Mouse (Mus musculus) kidney, adult 8-10 months (tissue): ENCODE measurements around the gene Pbld2.
"Not testable (repeated sequence)": the region's sequence is repeated elsewhere in the genome, so short reads cannot be mapped to it uniquely, and the experiment has no call there.

ENCODE experiments used
- DNase-seq, 2 experiments: peaks; one replicate each; pipeline ENCODE4 v3.0.0; 2022

The Pbld2 gene

GRCm38 (mm10) chr10:63026156-63026794, 2.2 kb downstream of the Pbld2 start:
- no peak for DNase-seq

- no peak for DNase-seq
Measured at GRCm38 (mm10) chr10:63026795-63027160, 2.7 kb downstream of the Pbld2 start.

- no peak for DNase-seq
Measured at GRCm38 (mm10) chr10:63027376-63028161, 3.5 kb downstream of the Pbld2 start.

DNA sequence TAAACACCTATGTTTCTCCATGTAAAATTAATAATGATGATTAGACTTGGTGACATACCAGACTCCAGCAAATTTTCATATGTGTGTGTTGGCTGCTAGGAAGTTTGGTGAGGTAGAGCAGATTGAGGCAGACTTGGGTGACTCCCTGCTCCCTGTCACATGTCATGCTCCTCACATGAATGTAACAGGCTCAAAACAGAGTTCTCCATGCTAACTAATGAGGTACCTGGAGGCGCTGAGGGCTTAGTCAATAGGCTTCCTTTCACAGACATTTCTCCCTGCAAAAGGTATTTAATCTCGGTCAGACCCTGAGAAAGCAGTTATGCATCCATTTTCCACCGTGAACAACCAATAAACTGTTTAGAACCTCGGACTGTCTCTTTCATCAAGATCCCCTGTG, 4.3 kb downstream of the Pbld2 start:
- no peak for DNase-seq

GRCm38 (mm10) chr10:63032267-63032666, 8.2 kb downstream of the Pbld2 start:
- DNase-seq: no peak

DNA sequence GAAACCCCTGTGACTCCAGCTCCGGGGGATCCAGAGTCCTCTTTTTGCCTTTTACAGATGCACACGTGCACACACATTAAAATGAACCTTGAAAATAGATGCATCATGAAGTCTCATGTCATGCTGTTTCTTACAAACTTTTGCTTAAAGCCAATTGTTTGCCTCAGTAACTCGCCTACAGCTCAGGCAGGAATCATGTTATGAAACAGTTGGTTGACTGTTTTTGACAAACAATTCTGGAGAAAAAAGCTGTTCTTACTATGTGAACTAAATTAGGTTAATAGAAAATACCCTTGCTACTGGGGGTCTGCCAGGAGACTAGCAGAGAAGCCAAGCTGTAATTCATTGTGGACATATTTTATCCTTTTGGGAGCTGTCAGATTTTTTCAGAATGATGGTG, 8.8 kb downstream of the Pbld2 start:
- DNase-seq: no peak

GRCm38 (mm10) chr10:63038571-63039320, 14.6 kb downstream of the Pbld2 start:
- DNase-seq: peak in 1 of 2 experiments; percentile 36

- peak in 1 of 2 experiments; percentile 37 for DNase-seq
Measured at GRCm38 (mm10) chr10:63039867-63040628, 15.9 kb downstream of the Pbld2 start.

- DNase-seq: no peak
Measured at GRCm38 (mm10) chr10:63043154-63043553, 19.0 kb downstream of the Pbld2 start.

DNA sequence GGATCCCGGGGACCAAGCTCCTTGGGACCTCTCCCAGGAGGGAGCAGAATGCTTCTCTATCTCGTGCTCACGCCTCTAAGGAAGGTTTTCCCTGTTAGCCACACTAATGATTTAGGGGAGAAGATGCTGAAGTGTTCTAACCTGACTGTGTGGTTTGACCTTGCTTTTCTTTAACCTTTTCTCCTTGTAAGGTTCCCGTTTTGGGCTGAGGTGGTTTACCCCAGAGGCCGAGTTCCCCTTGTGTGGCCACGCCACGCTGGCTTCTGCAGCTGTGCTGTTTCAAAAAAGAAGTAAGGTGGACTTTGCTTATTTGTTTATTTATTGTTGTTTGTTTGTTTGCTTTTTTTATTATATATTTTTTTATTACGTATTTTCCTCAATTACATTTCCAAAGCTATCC, 23.6 kb downstream of the Pbld2 start:
- DNase-seq: no peak

DNA sequence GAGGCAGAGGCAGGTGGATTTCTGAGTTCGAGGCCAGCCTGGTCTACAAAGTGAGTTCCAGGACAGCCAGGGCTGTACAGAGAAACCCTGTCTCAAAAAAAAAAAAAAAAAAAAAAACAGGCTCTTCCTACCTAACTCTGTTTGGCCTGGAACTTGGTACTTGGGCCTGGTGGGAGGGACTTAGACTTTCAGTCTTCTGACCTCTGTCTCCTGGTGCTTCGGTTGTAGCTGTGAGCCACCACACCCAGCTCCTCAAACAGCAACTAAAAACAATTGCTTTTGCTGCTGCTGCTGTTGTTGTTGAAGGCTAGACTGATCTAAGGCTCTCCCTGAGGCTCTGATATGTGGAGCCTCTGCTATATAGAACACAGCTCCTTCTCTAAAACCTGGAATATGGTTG, 25.0 kb downstream of the Pbld2 start:
- peak in 1 of 2 experiments; percentile 51 for DNase-seq

DNA sequence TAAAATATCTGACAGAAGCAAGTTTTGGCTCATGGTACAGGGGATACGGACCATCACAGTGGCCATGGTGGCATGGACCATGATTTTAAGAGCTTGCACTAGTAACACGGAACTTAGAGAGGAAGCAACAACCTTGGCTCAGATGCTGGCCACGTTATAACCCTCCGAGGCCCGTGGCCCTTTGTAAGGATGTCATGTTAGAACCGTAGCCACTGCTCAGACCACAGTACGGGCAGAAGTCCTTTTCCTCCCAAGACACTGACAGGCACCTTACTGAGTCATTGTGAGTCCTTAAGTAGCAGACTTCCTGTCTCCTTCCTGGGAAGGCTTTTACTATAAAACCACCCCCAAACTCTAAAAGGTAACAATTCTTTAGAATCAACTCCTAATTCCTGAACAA, 27.2 kb downstream of the Pbld2 start:
- DNase-seq: no peak

DNA sequence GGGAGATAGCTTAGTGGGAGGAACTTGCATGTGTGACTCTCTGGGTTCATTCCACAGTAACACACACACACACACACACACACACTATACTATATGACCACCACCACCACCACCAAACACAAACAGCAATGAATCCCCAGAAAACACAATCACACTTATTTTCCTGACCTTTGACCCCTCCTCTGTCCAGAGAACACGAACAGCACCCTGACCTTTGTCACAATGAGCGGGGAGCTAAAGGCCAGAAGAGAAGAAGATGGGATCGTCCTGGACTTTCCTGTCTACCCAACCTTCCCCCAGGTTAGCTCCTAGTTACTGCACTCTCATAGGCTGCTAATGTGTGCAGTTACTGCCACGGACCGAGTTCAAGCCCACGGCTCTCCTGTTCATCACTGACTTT, 27.9 kb downstream of the Pbld2 start:
- DNase-seq: no peak

GRCm38 (mm10) chr10:63053007-63053406, 28.9 kb downstream of the Pbld2 start:
- no peak for DNase-seq

- DNase-seq: not testable (repeated sequence)
Measured at GRCm38 (mm10) chr10:63054071-63054470, 30.0 kb downstream of the Pbld2 start.

- DNase-seq: no peak
Measured at GRCm38 (mm10) chr10:63054586-63054985, 30.5 kb downstream of the Pbld2 start.

GRCm38 (mm10) chr10:63056966-63057750, 33.0 kb downstream of the Pbld2 start:
- peak; percentile 71 to 75 for DNase-seq

DNA sequence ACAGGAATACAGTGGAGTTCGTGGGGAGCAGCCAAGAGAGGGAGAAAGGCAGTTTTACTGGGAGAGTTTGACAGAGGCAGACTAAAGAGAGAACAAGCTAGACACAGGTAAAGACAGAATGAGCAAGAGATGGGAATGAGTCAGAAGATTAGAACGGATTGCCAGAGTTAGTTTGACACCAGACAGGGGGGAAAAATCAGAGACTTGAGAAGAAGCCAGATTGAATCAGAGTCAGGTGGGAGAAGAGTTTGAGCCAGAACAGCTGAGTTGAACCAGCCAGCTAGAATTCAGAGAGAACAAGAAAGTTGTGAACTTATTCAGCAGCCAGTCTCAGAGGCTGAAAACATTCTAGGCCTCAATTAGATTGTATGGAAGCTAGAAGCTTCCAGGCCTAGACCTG, 35.7 kb downstream of the Pbld2 start, which contains the start of gene Pbld1:
Gene Pbld1, plus strand, starts transcription at position 301 of the 400 bp plus-strand sequence.
- no peak for DNase-seq

DNA sequence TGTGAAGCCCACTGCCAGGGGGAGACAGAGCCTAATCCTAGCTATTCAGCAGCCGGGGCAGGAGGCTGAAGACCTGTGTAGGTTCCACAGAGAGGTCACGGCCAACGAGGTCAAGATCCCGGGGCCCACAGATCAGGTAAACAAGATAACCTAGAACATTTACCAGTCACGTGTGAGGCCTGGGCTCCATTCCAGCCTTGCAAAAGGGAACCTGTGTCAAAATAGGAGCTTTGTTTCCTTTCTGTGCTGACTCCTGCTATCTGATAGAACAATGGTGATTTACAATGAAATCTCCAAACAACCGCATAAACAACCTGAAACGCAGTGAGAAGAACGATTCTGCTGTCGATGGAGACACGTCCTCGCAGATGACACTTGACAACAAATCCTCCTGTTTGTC, 36.3 kb downstream of the Pbld2 start:
- peak; percentile 85 to 86 for DNase-seq

DNA sequence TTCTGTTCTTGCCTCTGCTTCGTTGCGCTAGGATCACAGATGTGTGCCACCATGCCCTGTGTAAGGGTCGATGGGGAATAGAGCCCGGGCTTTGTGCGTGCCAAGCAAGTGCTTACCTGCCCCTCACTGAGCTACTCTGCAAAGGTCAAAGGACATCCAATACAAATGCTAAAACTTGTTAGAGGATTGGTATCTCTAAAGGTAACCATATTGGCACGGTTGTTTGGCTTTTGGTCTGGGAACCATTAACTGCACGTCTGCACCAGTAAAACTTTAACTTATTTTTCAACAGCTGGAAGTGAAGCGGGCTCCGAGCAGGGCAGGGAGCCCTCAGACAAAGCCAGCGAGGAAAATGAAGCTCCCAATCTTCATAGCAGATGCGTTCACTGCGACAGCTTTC, 37.2 kb downstream of the Pbld2 start:
- peak; percentile 63 to 78 for DNase-seq

DNA sequence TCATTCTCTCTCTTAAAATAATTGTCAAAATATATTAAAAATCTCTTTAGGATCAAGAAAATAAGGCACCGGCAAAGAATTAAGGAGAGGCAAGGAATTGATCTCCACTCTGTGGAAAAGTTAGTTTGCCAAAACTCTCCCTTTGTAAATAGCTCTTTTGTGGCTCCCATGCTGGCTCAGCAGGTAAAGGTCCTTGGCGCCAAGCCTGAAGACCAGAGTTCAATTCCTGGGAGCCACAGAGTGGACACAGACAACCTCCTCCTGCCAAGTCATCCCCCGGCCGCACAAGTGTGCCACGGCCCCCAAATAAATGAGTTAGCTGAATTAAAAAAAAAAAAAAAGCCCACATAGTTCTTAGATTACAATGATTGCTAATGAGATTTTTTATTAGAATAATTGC, 38.6 kb downstream of the Pbld2 start:
- peak; percentile 80 to 89 for DNase-seq

GRCm38 (mm10) chr10:63063365-63063764, 39.2 kb downstream of the Pbld2 start:
- no peak for DNase-seq
